Mouse (Mus musculus): ENCODE results near the gene Zfpl1. TPM values are rescaled to one million over a fixed set of nuclear protein-coding genes. Genes with fewer than 3 reads are reported as not detected.

The Zfpl1 gene
- total and polyA plus RNA-seq, 2 experiments from 2014 or later, result 92.0 to 97.6 TPM

- peak overlapping the region; percentile 51 for H3K4me2 ChIP-seq (ENCODE audit: low read depth, low read length, poor library complexity, severe bottlenecking)
- DNase-seq (ENCODE audit: low spot score) (no peak), ATAC-seq (ENCODE audit: low FRiP score) (no peak)
- H3K9me3 ChIP-seq (ENCODE audit: low read length), result no peaks in the 10 kb centered on the region
- no peak for TF ChIP-seq CTCF (IDR thresholded peaks at IDR 0.05)
- peak overlapping the region; percentile 50 for H3K4me3 ChIP-seq (ENCODE audit: low read depth, low read length)
- H3K36me3 ChIP-seq (ENCODE audit: insufficient read depth, low read length), result 0 out of 2 replicates have a peak, but pooled peaks cover under 1% of the 10 kb centered on the region
- no peaks in the 10 kb centered on the region for H3K4me1 ChIP-seq (ENCODE audit: insufficient read depth, low read length)
- WGBS, result 76% methylated on average over 10 of the region's 10 CpGs
- H3K27ac ChIP-seq (ENCODE audit: low read depth, low read length), result no peak overlapping the region
- no peaks in the 10 kb centered on the region for H3K27me3 ChIP-seq (ENCODE audit: insufficient read depth, low read length)
- no peak overlapping the region for H3K9ac ChIP-seq (replicated peaks; ENCODE audit: low read length, poor library complexity, severe bottlenecking)
These were observed 42.2 kb upstream of the Zfpl1 start for GRCm38 (mm10) chr19:6126789-6127580.

DNA sequence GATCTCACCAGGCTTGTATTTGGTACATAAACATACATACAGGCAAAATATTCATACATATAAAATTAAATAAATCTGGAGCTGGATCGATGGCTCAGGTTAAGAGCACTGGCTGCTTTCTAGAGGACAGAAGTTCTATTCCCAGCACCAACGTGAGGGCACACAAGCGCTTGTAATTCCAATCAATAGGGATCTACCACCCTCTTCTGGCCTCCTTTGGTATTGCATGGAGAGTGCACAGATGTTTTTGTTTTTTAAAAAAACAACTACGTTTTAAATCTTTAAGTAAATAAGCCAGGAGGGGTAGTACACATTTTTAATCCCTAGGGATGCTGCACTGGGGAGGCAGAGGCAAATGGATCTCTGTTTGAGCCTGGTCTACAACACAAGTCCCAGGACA, 41.5 kb upstream of the Zfpl1 start:
- Histone ChIP-seq H3K27ac (ENCODE audit: low read depth, low read length) (no peak overlapping the region), H3K36me3 (ENCODE audit: insufficient read depth, low read length) (peaks cover 7% of the 10 kb centered on the region), H3K4me2 (ENCODE audit: low read depth, low read length, poor library complexity, severe bottlenecking) (no peak overlapping the region), H3K9me3 (ENCODE audit: low read length) (no peaks in the 10 kb centered on the region), H3K9ac (replicated peaks; ENCODE audit: low read length, poor library complexity, severe bottlenecking) (no peak overlapping the region), H3K4me1 (ENCODE audit: insufficient read depth, low read length) (no peaks in the 10 kb centered on the region), H3K27me3 (ENCODE audit: insufficient read depth, low read length) (no peaks in the 10 kb centered on the region), H3K4me3 (ENCODE audit: low read depth, low read length) (no peak overlapping the region)
- ATAC-seq (ENCODE audit: low FRiP score), result no peak
- TF ChIP-seq CTCF (IDR thresholded peaks at IDR 0.05), result peak; percentile 75
- peak; percentile 52 for DNase-seq (ENCODE audit: low spot score)
- 26% methylated on average over 4 of the region's 4 CpGs for WGBS

- TF ChIP-seq CTCF (IDR thresholded peaks at IDR 0.05), result no peak
- no peaks in the 10 kb centered on the region for H3K4me1 ChIP-seq (ENCODE audit: insufficient read depth, low read length)
- 61% methylated on average over 2 of the region's 2 CpGs for WGBS
These were observed 40.1 kb upstream of the Zfpl1 start for GRCm38 (mm10) chr19:6124898-6125297.

GRCm38 (mm10) chr19:6123330-6123729, 38.6 kb upstream of the Zfpl1 start:
- Histone ChIP-seq H3K4me3 (ENCODE audit: low read depth, low read length) (no peak overlapping the region), H3K9me3 (ENCODE audit: low read length) (no peaks in the 10 kb centered on the region), H3K27me3 (ENCODE audit: insufficient read depth, low read length) (no peaks in the 10 kb centered on the region), H3K4me2 (ENCODE audit: low read depth, low read length, poor library complexity, severe bottlenecking) (no peak overlapping the region), H3K27ac (ENCODE audit: low read depth, low read length) (no peak overlapping the region), H3K36me3 (ENCODE audit: insufficient read depth, low read length) (peaks cover 20% of the 10 kb centered on the region), H3K9ac (replicated peaks; ENCODE audit: low read length, poor library complexity, severe bottlenecking) (no peak overlapping the region), H3K4me1 (ENCODE audit: insufficient read depth, low read length) (no peaks in the 10 kb centered on the region; the same call in 1 of the 2 replicates)
- ATAC-seq (ENCODE audit: low FRiP score) (no peak), DNase-seq (ENCODE audit: low spot score) (peak; percentile 62)
- no peak for TF ChIP-seq CTCF (IDR thresholded peaks at IDR 0.05)
- 80% methylated on average over 8 of the region's 8 CpGs for WGBS

More at GRCm38 (mm10) chr19:6124898-6125297, 40.1 kb upstream of the Zfpl1 start:
- Histone ChIP-seq H3K9ac (replicated peaks; ENCODE audit: low read length, poor library complexity, severe bottlenecking) (no peak overlapping the region), H3K9me3 (ENCODE audit: low read length) (no peaks in the 10 kb centered on the region), H3K27me3 (ENCODE audit: insufficient read depth, low read length) (no peaks in the 10 kb centered on the region), H3K27ac (ENCODE audit: low read depth, low read length) (no peak overlapping the region), H3K4me2 (ENCODE audit: low read depth, low read length, poor library complexity, severe bottlenecking) (no peak overlapping the region), H3K4me3 (ENCODE audit: low read depth, low read length) (no peak overlapping the region), H3K36me3 (ENCODE audit: insufficient read depth, low read length) (peaks cover 20% of the 10 kb centered on the region)
- ATAC-seq (ENCODE audit: low FRiP score), result no peak
- no peak for DNase-seq (ENCODE audit: low spot score)

- H3K4me2 ChIP-seq (ENCODE audit: low read depth, low read length, poor library complexity, severe bottlenecking), result no peak overlapping the region
- H3K36me3 ChIP-seq (ENCODE audit: insufficient read depth, low read length), result peaks cover 20% of the 10 kb centered on the region
- H3K9ac ChIP-seq (replicated peaks; ENCODE audit: low read length, poor library complexity, severe bottlenecking), result 0 out of 2 replicates have a peak overlapping the region, but pooled peaks have one; percentile 13
- no peaks in the 10 kb centered on the region; the same call in 1 of the 2 replicates for H3K4me1 ChIP-seq (ENCODE audit: insufficient read depth, low read length)
- H3K9me3 ChIP-seq (ENCODE audit: low read length), result no peaks in the 10 kb centered on the region
- WGBS, result 43% methylated on average over 18 of the region's 19 CpGs
- no peak overlapping the region for H3K27ac ChIP-seq (ENCODE audit: low read depth, low read length)
- no peak for ATAC-seq (ENCODE audit: low FRiP score)
- no peak for TF ChIP-seq CTCF (IDR thresholded peaks at IDR 0.05)
- H3K27me3 ChIP-seq (ENCODE audit: insufficient read depth, low read length), result no peaks in the 10 kb centered on the region
- no peak for DNase-seq (ENCODE audit: low spot score)
- H3K4me3 ChIP-seq (ENCODE audit: low read depth, low read length), result no peak overlapping the region
These were observed 37.0 kb upstream of the Zfpl1 start for GRCm38 (mm10) chr19:6121761-6122160.

GRCm38 (mm10) chr19:6118677-6119185, 34.0 kb upstream of the Zfpl1 start:
- Histone ChIP-seq H3K27ac (ENCODE audit: low read depth, low read length) (peak overlapping the region; percentile 92), H3K9me3 (ENCODE audit: low read length) (no peaks in the 10 kb centered on the region), H3K9ac (replicated peaks; ENCODE audit: low read length, poor library complexity, severe bottlenecking) (peak overlapping the region; percentile 15; the same call in 1 of the 2 replicates), H3K36me3 (ENCODE audit: insufficient read depth, low read length) (peaks cover 42% of the 10 kb centered on the region), H3K27me3 (ENCODE audit: insufficient read depth, low read length) (no peaks in the 10 kb centered on the region), H3K4me1 (ENCODE audit: insufficient read depth, low read length) (no peaks in the 10 kb centered on the region; the same call in 1 of the 2 replicates), H3K4me2 (ENCODE audit: low read depth, low read length, poor library complexity, severe bottlenecking) (peak overlapping the region; percentile 90), H3K4me3 (ENCODE audit: low read depth, low read length) (peak overlapping the region; percentile 84)
- ATAC-seq (ENCODE audit: low FRiP score), result peak; percentile 14
- WGBS, result 2% methylated on average over 8 of the region's 8 CpGs
- no peak for TF ChIP-seq CTCF (IDR thresholded peaks at IDR 0.05)
- DNase-seq (ENCODE audit: low spot score), result no peak

Measured in midbrain, postnatal 0 days (tissue).